Mouse (Mus musculus) adrenal gland (tissue): ENCODE data around the gene Foxp1.

Source experiments
- intact Hi-C: fragments of 180-260 bp; cut with DNase I; formaldehyde crosslinking; loops from one replicate; pipeline ENCODE4 v1.15.1; 2025

Foxp1 gene

GRCm38 (mm10) chr6:99401801-99402200 lies 120.7 kb downstream of the Foxp1 start:
- intact Hi-C loops = no loop called here

- intact Hi-C loops = no loop called here
These were observed 121.3 kb downstream of the Foxp1 start for GRCm38 (mm10) chr6:99401211-99401610.

GRCm38 (mm10) chr6:99395745-99396144 lies 126.8 kb downstream of the Foxp1 start:
- intact Hi-C loops = no loop called here

GRCm38 (mm10) chr6:99394801-99395200 lies 127.7 kb downstream of the Foxp1 start:
- intact Hi-C loops = no loop called here

- intact Hi-C loops = no loop called here
These were observed 130.0 kb downstream of the Foxp1 start for GRCm38 (mm10) chr6:99392484-99392883.

- intact Hi-C loops = no loop called here
These were observed 133.5 kb downstream of the Foxp1 start for GRCm38 (mm10) chr6:99388741-99389675.

- intact Hi-C loops = no loop called here
These were observed 134.5 kb downstream of the Foxp1 start for GRCm38 (mm10) chr6:99388023-99388422.

- intact Hi-C loops = no loop called here
These were observed 137.4 kb downstream of the Foxp1 start for GRCm38 (mm10) chr6:99385059-99385604.

- intact Hi-C loops = no loop called here
These were observed 138.6 kb downstream of the Foxp1 start for GRCm38 (mm10) chr6:99383846-99384472.

GRCm38 (mm10) chr6:99380146-99380545 lies 142.4 kb downstream of the Foxp1 start:
- intact Hi-C loops = no loop called here

- intact Hi-C loops = no loop called here
These were observed 143.4 kb downstream of the Foxp1 start for GRCm38 (mm10) chr6:99378997-99379710.

GRCm38 (mm10) chr6:99377716-99378115 lies 144.8 kb downstream of the Foxp1 start:
- intact Hi-C loops = no loop called here

- intact Hi-C loops = no loop called here
These were observed 145.4 kb downstream of the Foxp1 start for GRCm38 (mm10) chr6:99377131-99377530.

GRCm38 (mm10) chr6:99376721-99377120 lies 145.8 kb downstream of the Foxp1 start:
- intact Hi-C loops = no loop called here

- intact Hi-C loops = no loop called here
These were observed 146.7 kb downstream of the Foxp1 start for GRCm38 (mm10) chr6:99375865-99376264.

- intact Hi-C loops = no loop called here
These were observed 147.1 kb downstream of the Foxp1 start for GRCm38 (mm10) chr6:99375376-99375775.

- intact Hi-C loops = no loop called here
These were observed 147.9 kb downstream of the Foxp1 start for GRCm38 (mm10) chr6:99374448-99375271.

GRCm38 (mm10) chr6:99372427-99372826 lies 150.1 kb downstream of the Foxp1 start:
- intact Hi-C loops = no loop called here

GRCm38 (mm10) chr6:99372016-99372415 lies 150.5 kb downstream of the Foxp1 start:
- intact Hi-C loops = no loop called here

- intact Hi-C loops = no loop called here
These were observed 152.6 kb downstream of the Foxp1 start for GRCm38 (mm10) chr6:99369931-99370330.

- intact Hi-C loops = no loop called here
These were observed 153.4 kb downstream of the Foxp1 start for GRCm38 (mm10) chr6:99369156-99369555.
